Mouse (Mus musculus) erythroid progenitor cell, adult 5-6 weeks (primary cell): ENCODE data around the gene Nudt10. TPM values are rescaled to one million over a fixed set of nuclear protein-coding genes. Genes with fewer than 3 reads are reported as not detected.
"Not testable (repeated sequence)": the region's sequence is repeated elsewhere in the genome, so short reads cannot be mapped to it uniquely, and the experiment has no call there.

Experiments used
- ATAC-seq: replicated peaks from 2 replicates; pipeline ENCODE4 v1.8.0; 2016; ENCODE audit warnings: moderate number of reproducible peaks, mild to moderate bottlenecking, moderate TSS enrichment, inconsistent platforms; ENCODE audit not compliant: poor library complexity, low FRiP score, severe bottlenecking
- total RNA-seq, 2 experiments: library from RNA; stranded (forward) in 1 of 2; stranded (reverse) in 1 of 2; fragments of 150-400 nt in 1 of 2; fragments of 186-747, 209-891 nt in 1 of 2; gene quantifications; 2 replicates each; pipeline versions ENCODE4 v1.2.3 to v1.2.4; 2015 to 2017; ENCODE audit warnings: low replicate concordance in 2 of 2

Nudt10 gene
- total RNA-seq (2015; ENCODE audit: low replicate concordance) (not detected in 2 replicates), total RNA-seq (2017; ENCODE audit: low replicate concordance) (not detected in 2 replicates)

DNA sequence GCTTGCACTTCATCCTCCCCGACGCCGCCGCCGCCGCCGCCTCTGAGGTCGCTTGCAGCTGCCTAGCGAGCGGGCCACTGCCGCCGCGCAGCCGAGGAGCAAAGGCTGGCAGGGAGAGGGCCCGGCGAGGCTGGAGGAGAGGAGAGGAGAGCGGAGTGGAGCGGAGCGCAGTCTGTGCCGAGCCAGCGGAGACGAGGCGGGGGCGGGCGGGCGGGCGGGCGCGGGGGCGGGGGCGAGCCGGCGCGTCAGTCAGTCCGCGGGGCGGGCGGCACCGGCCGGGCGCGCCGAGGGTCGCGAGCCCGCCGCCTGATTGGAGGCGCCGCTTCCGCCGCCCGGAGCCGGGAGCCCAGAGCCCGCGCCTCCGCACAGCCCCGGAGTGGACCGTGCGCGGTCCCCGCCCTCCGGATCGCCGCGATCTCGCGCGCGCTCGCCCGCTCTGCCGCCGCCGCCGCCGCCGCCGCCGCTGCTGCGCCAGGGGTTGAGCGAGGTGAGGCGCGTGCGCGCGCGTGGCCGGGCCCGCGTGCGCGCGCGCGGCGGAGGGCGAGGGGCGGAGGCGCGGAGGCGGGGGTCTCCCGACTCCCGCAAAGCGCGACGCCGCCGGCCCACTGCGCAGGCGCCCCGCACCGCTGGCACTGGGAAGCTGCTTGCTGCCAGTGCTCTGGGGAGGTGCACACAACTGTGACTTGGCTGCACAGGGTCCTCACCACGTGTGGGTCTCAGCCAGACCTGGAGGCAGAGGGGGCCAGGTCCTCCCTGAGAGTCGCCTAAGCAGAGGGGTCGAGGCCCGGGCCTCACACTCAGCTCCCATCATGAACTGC, at the start of gene Nudt10:
Gene Nudt10, minus strand, starts transcription at position 193 of the 818 bp plus-strand sequence.
- not testable (repeated sequence) for ATAC-seq

DNA sequence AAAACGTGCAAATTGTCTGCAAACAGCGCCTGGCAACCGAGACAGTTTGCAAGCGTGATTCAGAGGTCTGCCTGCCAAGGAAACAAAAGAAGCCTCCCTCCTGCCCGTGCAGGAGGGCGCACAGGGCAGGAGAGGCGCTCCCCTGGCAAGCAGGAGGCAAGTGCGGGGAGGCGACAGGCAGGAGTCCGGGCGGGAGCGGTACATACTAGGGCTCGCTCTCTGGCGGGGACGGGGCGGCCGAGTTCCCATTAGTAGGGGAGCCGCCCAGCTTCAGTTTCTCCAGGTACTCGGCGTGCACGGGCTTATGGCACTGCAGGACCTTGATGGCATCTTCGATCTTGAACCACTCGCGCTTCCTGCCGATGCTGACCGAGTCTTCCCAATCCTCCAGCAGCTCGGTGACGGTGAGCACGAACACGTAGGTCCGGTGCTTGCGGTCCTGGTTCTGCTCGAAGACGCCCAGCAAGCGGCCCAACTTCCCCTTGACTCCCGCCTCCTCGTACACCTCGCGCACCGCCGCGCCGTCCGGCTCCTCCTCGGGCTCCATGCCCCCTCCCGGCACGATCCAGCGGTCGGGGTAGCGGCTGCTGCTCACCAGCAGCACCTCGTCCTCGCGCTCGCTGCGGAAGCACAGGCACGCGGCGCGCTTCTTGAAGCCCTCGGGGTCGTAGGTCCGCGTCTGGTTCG, 536 bp downstream of the Nudt10 start:
- ATAC-seq, result not testable (repeated sequence)

DNA sequence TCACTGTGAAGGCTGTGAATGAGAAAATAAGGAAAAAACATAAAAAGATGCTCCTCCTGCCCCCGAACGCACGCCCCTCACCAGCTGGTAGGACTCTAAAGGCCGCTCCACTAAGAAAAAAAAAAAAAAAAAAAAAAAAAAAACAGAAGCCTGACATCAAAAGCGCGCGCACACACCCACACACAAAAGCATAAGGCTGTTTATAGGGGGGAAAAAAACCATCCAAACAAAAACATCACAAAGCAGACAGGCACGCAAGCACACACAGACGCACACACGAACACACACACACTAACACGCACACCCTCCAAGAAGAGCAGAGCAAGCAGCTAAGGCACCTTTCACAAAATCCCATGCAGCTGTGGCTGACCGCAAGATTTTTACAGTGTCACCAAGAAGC, 1.1 kb downstream of the Nudt10 start:
- no peak for ATAC-seq

Other genes with a start within 250 kb of the Nudt10 start
- gene Nudt11, start 125.6 kb downstream of the Nudt10 start, total RNA-seq (2015; ENCODE audit: low replicate concordance), result not detected in 2 replicates
- not detected in 2 replicates for gene Nudt11, start 125.6 kb downstream of the Nudt10 start, total RNA-seq (2017; ENCODE audit: low replicate concordance)
- not detected in 2 replicates for gene AU022751, start 89.6 kb downstream of the Nudt10 start, total RNA-seq (2015; ENCODE audit: low replicate concordance)
- gene AU022751, start 89.6 kb downstream of the Nudt10 start, total RNA-seq (2017; ENCODE audit: low replicate concordance), result not detected in 2 replicates
- gene Bmp15, start 147.7 kb upstream of the Nudt10 start, total RNA-seq (2015; ENCODE audit: low replicate concordance), result not detected in 2 replicates
- not detected in 2 replicates for gene Bmp15, start 147.7 kb upstream of the Nudt10 start, total RNA-seq (2017; ENCODE audit: low replicate concordance)
- not detected in 2 replicates for gene Shroom4, start 226.8 kb upstream of the Nudt10 start, total RNA-seq (2015; ENCODE audit: low replicate concordance)
- gene Shroom4, start 226.8 kb upstream of the Nudt10 start, total RNA-seq (2017; ENCODE audit: low replicate concordance), result not detected in 2 replicates